Mouse (Mus musculus) neural tube, embryonic 13.5 days (tissue): ENCODE data around the gene Arl15. TPM values are rescaled to one million over a fixed set of nuclear protein-coding genes. Genes with fewer than 3 reads are reported as not detected.

Source experiments
- ATAC-seq: fragments of 200-750 bp; cut with Nextera tagmentation; 2 replicates; pipeline ENCODE4 v1.8.0; 2017; ENCODE audit warnings: low read depth, mild to moderate bottlenecking, moderate TSS enrichment, moderate library complexity
- H3K27ac ChIP-seq: fragments of 300-500 bp; sonication (generic); replicated peaks from 2 replicates; pipeline ENCODE4 v1.5.1; 2015; ENCODE audit warnings: moderate library complexity, mild to moderate bottlenecking, inconsistent platforms
- H3K27me3 ChIP-seq: fragments of 300-500 bp; sonication (generic); 2 replicates; pipeline ENCODE4 v1.6.1; 2015; ENCODE audit warnings: mild to moderate bottlenecking, inconsistent platforms
- H3K36me3 ChIP-seq: fragments of 300-500 bp; sonication (generic); 2 replicates; pipeline ENCODE4 v1.6.1; 2015; ENCODE audit warnings: mild to moderate bottlenecking, inconsistent platforms
- H3K4me1 ChIP-seq: fragments of 300-500 bp; sonication (generic); replicated peaks from 2 replicates; pipeline ENCODE4 v1.6.1; 2015; ENCODE audit warnings: inconsistent platforms
- H3K4me2 ChIP-seq: fragments of 300-500 bp; sonication (generic); 2 replicates; pipeline ENCODE4 v1.6.1; 2015; ENCODE audit warnings: inconsistent platforms, mild to moderate bottlenecking, moderate library complexity
- H3K4me3 ChIP-seq: fragments of 300-500 bp; sonication (generic); 2 replicates; pipeline ENCODE4 v1.5.1; 2015; ENCODE audit warnings: mild to moderate bottlenecking, inconsistent platforms
- H3K9ac ChIP-seq: fragments of 300-500 bp; sonication (generic); 2 replicates; pipeline ENCODE4 v1.6.1; 2015; ENCODE audit warnings: moderate library complexity, mild to moderate bottlenecking, inconsistent platforms
- H3K9me3 ChIP-seq: fragments of 300-500 bp; sonication (generic); 2 replicates; pipeline ENCODE4 v1.6.1; 2016; ENCODE audit warnings: inconsistent platforms
- WGBS: fragments of 180-500 bp; shearing (Covaris S2); methylation state at CpG from one replicate; pipeline ENCODE4 v1.1.7; 2015; 5-methylcytosine and 5-hydroxymethylcytosine counted together
- polyA plus RNA-seq: library from polyadenylated mRNA; unstranded; fragments of >200 nt; fragmentation: Nextera tagmentation; extraction: Ambion mirVana; gene quantifications from 2 replicates; pipeline ENCODE4 v1.2.1, GENCODE M21; 2015

Gene Arl15
- polyA plus RNA-seq, 1 experiment from 2014 or later, result 14.8 TPM

DNA sequence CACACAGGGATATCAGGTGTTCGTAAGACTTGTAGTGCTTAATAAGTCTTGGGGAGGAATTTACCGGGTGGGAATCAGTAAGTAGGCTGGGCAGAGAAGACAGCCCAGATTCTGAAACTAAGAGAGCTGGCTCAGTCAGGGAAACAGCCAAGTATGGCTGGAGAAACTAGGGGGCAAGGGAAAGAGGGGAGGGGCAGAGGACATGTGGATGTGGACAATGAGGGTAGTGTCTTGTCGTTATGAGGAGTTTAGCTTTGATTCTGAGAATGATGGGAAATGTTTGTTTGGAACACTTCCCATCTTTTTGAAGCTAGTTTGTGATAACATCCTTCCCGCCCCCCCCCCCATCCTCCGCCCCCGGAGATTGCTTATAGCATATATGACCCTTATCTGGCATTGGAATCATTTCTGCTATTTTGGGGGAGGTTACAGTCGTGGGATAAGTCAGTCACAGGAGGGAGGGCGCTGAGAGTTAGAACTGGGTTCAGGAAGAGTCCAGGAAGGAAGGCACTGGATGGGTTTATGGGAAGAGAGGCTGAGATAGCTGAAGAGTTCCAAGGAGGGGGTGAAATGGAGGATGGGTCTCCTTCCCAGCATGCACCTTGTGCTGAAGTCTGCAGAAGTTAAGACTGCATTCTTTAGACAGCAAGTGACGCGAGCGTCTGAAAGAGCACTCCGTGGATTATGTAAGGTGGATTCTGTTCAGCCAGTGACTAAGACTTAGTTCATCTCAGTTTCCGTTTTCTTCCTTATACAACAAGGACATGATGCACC is 57.5 kb downstream of the Arl15 start:
- peaks cover 1% of the 10 kb centered on the region for H3K4me1 ChIP-seq
- no peak for ATAC-seq
- H3K36me3 ChIP-seq, result no peaks in the 10 kb centered on the region; the same call in 1 of the 2 replicates
- no peaks in the 10 kb centered on the region for H3K27me3 ChIP-seq
- no peaks in the 10 kb centered on the region for H3K9me3 ChIP-seq
- no peak overlapping the region for H3K4me3 ChIP-seq
- no peak overlapping the region for H3K27ac ChIP-seq
- H3K9ac ChIP-seq, result no peak overlapping the region
- WGBS, result 89% methylated on average over 13 of the region's 13 CpGs
- no peak overlapping the region for H3K4me2 ChIP-seq

DNA sequence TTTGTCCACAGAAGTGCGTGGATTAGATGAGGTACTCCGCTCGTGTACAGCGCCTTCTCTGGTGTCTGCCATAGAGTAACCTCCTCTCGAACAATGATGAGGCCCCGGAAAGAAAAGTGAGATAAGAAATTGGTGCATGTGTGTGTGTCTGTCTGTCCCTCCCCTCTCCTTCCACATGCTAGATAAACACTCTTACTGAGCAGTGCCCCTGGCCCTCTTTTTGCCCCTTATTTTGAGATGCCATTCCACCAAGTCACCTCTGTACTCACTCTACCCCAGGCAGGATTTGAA is 58.0 kb downstream of the Arl15 start:
- Histone ChIP-seq H3K27ac (no peak overlapping the region), H3K9me3 (no peaks in the 10 kb centered on the region), H3K27me3 (no peaks in the 10 kb centered on the region), H3K4me2 (no peak overlapping the region), H3K4me1 (no peaks in the 10 kb centered on the region; the same call in none of the 2 replicates), H3K36me3 (no peaks in the 10 kb centered on the region; the same call in 1 of the 2 replicates), H3K9ac (no peak overlapping the region), H3K4me3 (no peak overlapping the region)
- no peak for ATAC-seq
- WGBS, result 93% methylated on average over 6 of the region's 6 CpGs

DNA sequence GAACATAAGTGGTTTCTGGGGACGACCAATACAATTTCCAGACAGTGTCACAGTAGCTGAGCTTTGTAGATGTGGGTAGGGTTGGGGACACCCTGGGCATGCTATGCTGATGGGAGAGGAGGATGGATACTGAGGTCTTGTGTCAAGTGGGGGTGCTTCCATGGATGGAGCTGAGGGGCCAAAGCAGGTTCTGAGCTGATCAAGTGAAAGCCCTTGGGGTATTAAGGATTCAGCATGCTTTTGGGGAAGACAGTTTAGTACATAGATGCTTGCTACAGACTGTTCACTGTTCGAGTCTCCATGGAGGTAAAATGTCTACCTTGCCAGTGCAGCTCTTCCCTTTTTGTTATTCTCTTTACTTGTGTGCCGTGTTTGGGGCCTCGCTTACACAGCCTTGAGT is 59.8 kb downstream of the Arl15 start:
- WGBS, result 85% methylated on average over 4 of the region's 4 CpGs
- H3K36me3 ChIP-seq, result no peaks in the 10 kb centered on the region; the same call in 1 of the 2 replicates
- H3K9ac ChIP-seq, result no peak overlapping the region
- no peak overlapping the region for H3K4me3 ChIP-seq
- no peaks in the 10 kb centered on the region for H3K9me3 ChIP-seq
- H3K27me3 ChIP-seq, result no peaks in the 10 kb centered on the region
- H3K4me1 ChIP-seq, result peaks cover 5% of the 10 kb centered on the region
- H3K27ac ChIP-seq, result no peak overlapping the region
- ATAC-seq, result no peak
- H3K4me2 ChIP-seq, result no peak overlapping the region

DNA sequence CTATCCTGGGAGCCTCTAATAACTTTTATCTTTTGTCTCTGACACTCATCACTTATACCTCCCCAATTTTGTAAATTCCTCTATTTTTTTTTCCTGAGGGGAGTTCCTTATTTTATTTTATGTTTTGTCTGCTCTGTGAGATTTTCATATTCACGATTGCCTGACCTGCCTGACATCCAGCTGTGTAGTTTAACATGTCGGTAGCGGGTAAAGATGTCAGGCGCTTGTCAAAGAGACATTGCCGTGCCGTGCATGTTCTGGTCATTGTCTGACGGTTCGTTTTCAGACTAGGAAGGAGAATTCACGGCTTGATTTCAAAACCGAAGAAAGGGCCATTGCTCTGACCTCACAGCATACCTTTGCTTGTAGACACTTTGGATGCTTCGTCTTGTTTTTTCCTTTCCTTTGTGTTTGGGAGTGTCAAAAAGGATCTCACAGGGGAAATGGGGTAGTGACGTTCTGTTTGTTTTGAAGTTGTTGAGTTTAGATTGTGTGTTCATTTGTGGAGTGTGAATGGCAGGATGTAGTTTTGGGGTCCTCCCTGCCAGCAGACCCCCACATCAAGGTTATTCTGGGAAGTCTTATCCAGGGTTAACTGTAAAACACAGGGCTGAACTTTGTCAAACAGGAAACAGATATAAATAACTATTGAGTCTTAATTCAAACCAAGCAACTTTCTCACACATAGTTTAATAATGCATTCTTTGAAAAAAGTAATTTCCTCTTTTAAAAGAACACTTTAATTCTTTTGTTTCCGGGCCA is 60.4 kb downstream of the Arl15 start:
- H3K27ac ChIP-seq, result no peak overlapping the region
- no peak overlapping the region for H3K4me3 ChIP-seq
- 82% methylated on average over 13 of the region's 13 CpGs for WGBS
- ATAC-seq, result no peak
- H3K36me3 ChIP-seq, result no peaks in the 10 kb centered on the region
- no peak overlapping the region for H3K4me2 ChIP-seq
- no peaks in the 10 kb centered on the region for H3K9me3 ChIP-seq
- H3K9ac ChIP-seq, result no peak overlapping the region
- peaks cover 10% of the 10 kb centered on the region for H3K4me1 ChIP-seq
- no peaks in the 10 kb centered on the region for H3K27me3 ChIP-seq

GRCm38 (mm10) chr13:113856946-113857345 is 62.6 kb downstream of the Arl15 start:
- Histone ChIP-seq H3K36me3 (no peaks in the 10 kb centered on the region), H3K9ac (no peak overlapping the region), H3K9me3 (no peaks in the 10 kb centered on the region), H3K4me3 (no peak overlapping the region), H3K27ac (no peak overlapping the region), H3K27me3 (no peaks in the 10 kb centered on the region), H3K4me1 (peaks cover 22% of the 10 kb centered on the region), H3K4me2 (no peak overlapping the region)
- ATAC-seq, result no peak
- 86% methylated on average over 4 of the region's 4 CpGs for WGBS

DNA sequence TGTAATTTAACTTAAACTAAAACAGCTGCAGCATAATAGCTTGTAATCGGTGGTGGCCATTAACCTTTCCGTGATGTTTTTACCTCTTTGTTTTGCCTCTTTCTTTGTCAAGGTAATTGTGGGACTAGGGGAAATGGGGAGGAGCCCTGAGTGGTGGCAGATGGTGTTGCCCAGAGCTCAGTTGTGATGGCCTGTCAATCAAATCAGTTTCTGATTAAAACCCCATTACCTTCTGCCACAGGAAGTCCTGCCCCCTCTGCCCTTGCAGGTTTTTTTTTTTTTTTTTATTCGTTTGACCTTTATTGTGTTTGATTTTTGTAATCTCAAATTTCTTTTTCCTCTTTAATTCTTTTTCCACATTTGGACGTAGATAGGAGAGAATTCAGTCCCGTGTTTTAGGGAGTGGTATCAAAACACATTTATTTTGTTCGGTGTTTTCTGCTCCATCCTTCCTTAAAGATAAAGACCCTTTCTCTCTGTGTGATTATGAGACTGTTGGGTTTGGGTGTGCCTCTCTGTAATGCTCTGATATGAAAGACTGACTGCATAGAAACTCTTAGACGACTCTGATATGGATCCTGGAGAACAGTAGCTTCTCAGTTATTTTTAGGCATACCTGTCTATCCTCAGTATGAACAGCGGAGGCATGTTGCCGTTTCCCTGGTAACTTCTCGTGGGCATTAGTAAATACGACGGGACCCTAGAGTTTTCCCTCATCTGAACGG is 64.5 kb downstream of the Arl15 start:
- ATAC-seq, result no peak; the same call in 1 of the 2 replicates
- peak overlapping the region; percentile 18 for H3K4me2 ChIP-seq
- H3K27ac ChIP-seq, result no peak overlapping the region

DNA sequence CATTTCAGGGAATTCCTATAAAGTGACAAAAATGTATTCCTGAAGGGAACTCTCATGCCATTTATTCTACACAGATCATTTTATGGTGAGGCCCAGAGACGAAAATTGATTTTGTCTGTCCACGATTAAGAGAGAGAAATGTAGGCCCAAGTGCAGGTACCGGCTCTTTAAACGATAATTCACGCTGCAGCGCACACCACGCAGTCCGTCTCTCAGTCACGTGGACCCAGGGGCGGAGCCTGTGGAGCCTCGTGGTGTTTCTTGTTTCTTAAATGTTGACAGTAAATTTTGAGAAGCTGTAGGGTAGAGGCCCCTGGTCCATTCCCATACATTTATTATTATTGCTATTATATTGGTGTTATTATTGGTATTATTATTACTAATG is 65.1 kb downstream of the Arl15 start:
- Histone ChIP-seq H3K27me3 (no peaks in the 10 kb centered on the region), H3K36me3 (no peaks in the 10 kb centered on the region), H3K4me1 (peaks cover 22% of the 10 kb centered on the region), H3K9me3 (no peaks in the 10 kb centered on the region), H3K27ac (no peak overlapping the region), H3K4me3 (no peak overlapping the region), H3K9ac (no peak overlapping the region), H3K4me2 (peak overlapping the region; percentile 18)
- ATAC-seq, result 0 out of 2 replicates have a peak, but pooled peaks have one; percentile 57
- 65% methylated on average over 11 of the region's 11 CpGs for WGBS

More for the DNA sequence above, 64.5 kb downstream of the Arl15 start:
- Histone ChIP-seq H3K4me1 (peaks cover 22% of the 10 kb centered on the region), H3K4me3 (no peak overlapping the region), H3K9ac (no peak overlapping the region), H3K27me3 (no peaks in the 10 kb centered on the region), H3K36me3 (no peaks in the 10 kb centered on the region), H3K9me3 (no peaks in the 10 kb centered on the region)
- WGBS, result 60% methylated on average over 13 of the region's 13 CpGs

- H3K27me3 ChIP-seq, result no peaks in the 10 kb centered on the region
- H3K4me3 ChIP-seq, result no peak overlapping the region
- H3K4me2 ChIP-seq, result no peak overlapping the region
- H3K36me3 ChIP-seq, result no peaks in the 10 kb centered on the region
- 65% methylated on average over 4 of the region's 4 CpGs for WGBS
- peaks cover 22% of the 10 kb centered on the region for H3K4me1 ChIP-seq
- H3K9ac ChIP-seq, result no peak overlapping the region
- H3K9me3 ChIP-seq, result no peaks in the 10 kb centered on the region
- no peak overlapping the region for H3K27ac ChIP-seq
- no peak for ATAC-seq
Observed at GRCm38 (mm10) chr13:113860816-113861215, 66.5 kb downstream of the Arl15 start.

DNA sequence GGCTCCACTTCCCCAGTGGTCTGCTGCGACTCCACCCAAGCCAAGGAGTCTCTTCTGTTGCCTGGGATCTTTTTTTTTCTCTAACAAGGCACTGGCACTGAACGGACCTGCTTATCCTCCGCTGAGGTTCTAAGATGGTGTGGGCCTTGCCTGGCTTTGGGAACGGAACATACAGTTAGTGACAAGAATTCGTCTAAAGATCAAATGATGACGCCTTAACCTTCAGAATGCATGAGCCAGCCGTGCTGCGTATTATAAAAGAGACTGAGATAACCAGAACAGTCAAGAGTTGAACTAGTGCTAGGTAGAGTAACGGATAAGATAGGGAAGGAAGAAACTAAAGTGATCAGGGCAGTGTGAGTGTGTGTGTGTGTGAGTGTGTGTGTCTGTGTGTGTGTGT is 66.9 kb downstream of the Arl15 start:
- Histone ChIP-seq H3K4me1 (peaks cover 22% of the 10 kb centered on the region), H3K36me3 (no peaks in the 10 kb centered on the region), H3K27ac (no peak overlapping the region), H3K4me3 (no peak overlapping the region), H3K9me3 (no peaks in the 10 kb centered on the region), H3K9ac (no peak overlapping the region), H3K27me3 (no peaks in the 10 kb centered on the region), H3K4me2 (no peak overlapping the region)
- ATAC-seq, result no peak
- WGBS, result 94% methylated on average over 9 of the region's 9 CpGs

- Histone ChIP-seq H3K36me3 (no peaks in the 10 kb centered on the region), H3K4me2 (no peak overlapping the region), H3K27me3 (no peaks in the 10 kb centered on the region), H3K4me3 (no peak overlapping the region), H3K27ac (no peak overlapping the region), H3K9me3 (no peaks in the 10 kb centered on the region), H3K9ac (no peak overlapping the region), H3K4me1 (peaks cover 22% of the 10 kb centered on the region)
- WGBS, result 81% methylated on average over 10 of the region's 10 CpGs
- ATAC-seq, result no peak
Observed at GRCm38 (mm10) chr13:113862951-113863350, 68.6 kb downstream of the Arl15 start.

- Histone ChIP-seq H3K9me3 (no peaks in the 10 kb centered on the region), H3K27ac (no peak overlapping the region), H3K4me2 (no peak overlapping the region), H3K4me3 (no peak overlapping the region), H3K9ac (no peak overlapping the region), H3K27me3 (no peaks in the 10 kb centered on the region), H3K4me1 (peaks cover 21% of the 10 kb centered on the region), H3K36me3 (no peaks in the 10 kb centered on the region)
- ATAC-seq, result no peak
- 86% methylated on average over 10 of the region's 10 CpGs for WGBS
Observed at GRCm38 (mm10) chr13:113863688-113864087, 69.4 kb downstream of the Arl15 start.

- Histone ChIP-seq H3K9me3 (no peaks in the 10 kb centered on the region), H3K4me2 (no peak overlapping the region), H3K4me1 (peaks cover 15% of the 10 kb centered on the region; the same call in 1 of the 2 replicates), H3K27ac (no peak overlapping the region), H3K9ac (no peak overlapping the region), H3K27me3 (no peaks in the 10 kb centered on the region), H3K4me3 (no peak overlapping the region), H3K36me3 (no peaks in the 10 kb centered on the region)
- ATAC-seq, result no peak
- 71% methylated on average over 7 of the region's 7 CpGs for WGBS
Observed at GRCm38 (mm10) chr13:113864278-113864677, 70.0 kb downstream of the Arl15 start.
